Mouse (Mus musculus): Measurements from ENCODE around the gene Zranb3. TPM values are rescaled to one million over a fixed set of nuclear protein-coding genes. Genes with fewer than 3 reads are reported as not detected.
"Not testable (repeated sequence)": the region's sequence is repeated elsewhere in the genome, so short reads cannot be mapped to it uniquely, and the experiment has no call there.

The Zranb3 gene
- total RNA-seq, 2 experiments from 2014 or later, result 7.9 to 9.7 TPM

- no peak for DNase-seq (ENCODE audit: low spot score in 2 of 2)
Measured at GRCm38 (mm10) chr1:128061401-128061800, 41.4 kb downstream of the Zranb3 start.

- DNase-seq (ENCODE audit: low spot score in 2 of 2), result no peak
Measured at GRCm38 (mm10) chr1:128060655-128061344, 42.0 kb downstream of the Zranb3 start.

DNA sequence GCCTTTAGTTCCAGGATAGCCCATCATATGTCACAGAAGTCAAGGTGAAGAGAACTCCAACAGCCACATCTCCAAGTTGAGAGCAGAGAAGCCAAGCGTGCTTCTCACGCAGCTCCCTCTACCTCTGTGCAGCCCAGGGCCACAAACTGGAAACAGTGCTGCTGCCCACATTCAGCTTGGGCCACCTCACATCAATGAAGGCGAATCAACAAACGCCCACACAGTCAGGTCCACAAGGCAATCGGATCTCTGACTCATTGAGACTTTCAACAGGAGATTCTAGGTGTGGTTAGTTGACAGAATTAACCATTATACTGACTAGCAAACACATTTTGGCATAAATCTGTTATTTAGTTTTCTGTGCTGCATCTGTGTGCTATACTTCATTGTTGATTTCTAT, 44.2 kb downstream of the Zranb3 start:
- no peak for DNase-seq (ENCODE audit: low spot score in 2 of 2)

GRCm38 (mm10) chr1:128057269-128057668, 45.6 kb downstream of the Zranb3 start:
- no peak for DNase-seq (ENCODE audit: low spot score in 2 of 2)

- DNase-seq (ENCODE audit: low spot score in 2 of 2), result no peak
Measured at GRCm38 (mm10) chr1:128046920-128047319, 55.9 kb downstream of the Zranb3 start.

- no peak for DNase-seq (ENCODE audit: low spot score in 2 of 2)
Measured at GRCm38 (mm10) chr1:128046455-128046854, 56.4 kb downstream of the Zranb3 start.

DNA sequence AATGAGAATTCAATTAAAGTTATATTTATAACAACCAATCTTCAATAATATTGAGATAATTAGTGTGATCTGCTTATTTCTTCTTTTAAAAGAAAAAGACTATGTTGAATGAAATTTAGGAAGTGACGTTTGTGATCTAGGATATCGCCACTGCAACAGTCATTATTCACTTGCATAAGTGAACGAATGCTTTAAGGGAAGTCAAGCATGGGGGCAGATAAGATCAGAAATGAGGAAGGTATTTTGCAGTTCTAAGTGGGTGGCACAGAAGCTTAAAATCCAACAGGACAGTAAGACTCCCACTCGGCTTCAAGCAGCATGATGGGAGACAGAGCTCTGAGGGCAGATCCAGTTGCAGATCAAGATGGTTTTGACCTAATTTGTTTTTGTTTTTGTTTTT, 58.7 kb downstream of the Zranb3 start:
- DNase-seq (ENCODE audit: low spot score in 2 of 2), result no peak

DNA sequence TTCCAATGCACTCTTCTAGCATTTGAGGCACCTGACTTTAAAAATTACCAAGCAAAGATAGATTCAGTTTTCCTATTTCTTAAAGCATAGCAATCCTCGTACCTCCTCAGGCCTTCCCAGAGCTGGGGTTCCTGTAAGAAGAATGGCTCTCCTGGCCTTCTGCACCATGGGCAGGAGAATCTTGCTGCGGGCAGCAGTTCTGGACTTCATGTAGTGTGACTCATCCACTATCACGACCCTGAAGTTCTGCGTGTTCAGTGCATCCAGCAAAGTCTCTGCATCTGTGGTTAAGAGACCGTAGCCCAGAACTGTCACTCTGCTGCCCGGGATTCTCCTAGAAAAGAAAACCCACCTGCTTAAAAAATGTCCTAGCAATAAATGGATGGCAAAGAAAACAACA, 66.6 kb downstream of the Zranb3 start:
- no peak for DNase-seq (ENCODE audit: low spot score in 2 of 2)

DNA sequence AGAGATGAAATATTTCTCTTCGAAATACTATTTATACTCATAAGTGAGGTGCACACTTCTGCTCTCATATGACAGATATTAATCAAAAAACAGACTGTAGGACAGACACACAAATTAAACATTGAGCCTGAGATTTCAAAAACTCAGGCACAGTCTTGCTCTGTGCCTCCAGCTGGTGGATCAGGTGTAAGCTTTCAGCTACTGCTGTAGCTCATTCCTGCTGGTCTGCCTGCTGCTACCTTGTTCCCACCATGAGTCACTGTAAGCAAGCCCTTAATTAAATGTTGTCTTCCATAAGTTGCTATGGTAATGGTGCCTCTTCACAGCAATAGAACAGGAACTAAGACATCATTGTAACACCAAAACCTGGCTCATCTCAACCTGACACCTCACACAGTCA, 70.7 kb downstream of the Zranb3 start:
- DNase-seq (ENCODE audit: low spot score in 2 of 2), result peak in 1 of 2 experiments; percentile 38

GRCm38 (mm10) chr1:128031524-128031923, 71.3 kb downstream of the Zranb3 start:
- no peak for DNase-seq (ENCODE audit: low spot score in 2 of 2)

DNA sequence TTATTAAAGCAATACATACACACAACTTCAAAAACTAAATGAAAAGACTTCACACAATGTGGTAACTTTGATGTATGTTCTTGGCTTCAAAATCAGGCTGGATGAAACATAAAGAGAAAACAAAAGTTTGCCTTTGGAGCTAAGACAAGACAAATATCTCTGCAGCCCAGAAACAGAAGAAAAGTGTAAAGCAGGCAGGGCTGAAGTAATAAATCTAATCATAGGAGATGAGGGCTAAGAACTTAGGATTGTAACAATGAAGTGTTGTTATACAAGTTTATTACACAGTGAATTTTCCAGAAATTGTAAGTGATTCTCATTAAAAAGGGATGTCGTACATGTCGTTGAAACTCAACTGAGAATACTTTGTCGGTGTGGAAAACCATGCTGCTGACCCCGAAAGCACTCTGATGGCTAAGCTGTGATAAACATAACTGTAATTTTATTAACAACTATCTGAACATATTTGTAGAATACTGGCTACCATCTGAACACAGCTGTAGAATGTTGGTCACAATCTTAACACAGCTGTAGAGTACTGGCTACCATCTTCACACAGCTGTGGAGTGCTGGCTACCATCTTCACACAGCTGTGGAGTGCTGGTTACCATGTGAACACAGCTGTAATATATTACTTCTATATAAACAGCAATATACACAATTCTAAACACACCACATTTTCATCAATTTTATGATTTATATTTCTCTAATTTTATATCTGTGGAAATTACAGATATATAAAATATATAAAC, 78.3 kb downstream of the Zranb3 start:
- no peak for DNase-seq (ENCODE audit: low spot score in 2 of 2)

DNA sequence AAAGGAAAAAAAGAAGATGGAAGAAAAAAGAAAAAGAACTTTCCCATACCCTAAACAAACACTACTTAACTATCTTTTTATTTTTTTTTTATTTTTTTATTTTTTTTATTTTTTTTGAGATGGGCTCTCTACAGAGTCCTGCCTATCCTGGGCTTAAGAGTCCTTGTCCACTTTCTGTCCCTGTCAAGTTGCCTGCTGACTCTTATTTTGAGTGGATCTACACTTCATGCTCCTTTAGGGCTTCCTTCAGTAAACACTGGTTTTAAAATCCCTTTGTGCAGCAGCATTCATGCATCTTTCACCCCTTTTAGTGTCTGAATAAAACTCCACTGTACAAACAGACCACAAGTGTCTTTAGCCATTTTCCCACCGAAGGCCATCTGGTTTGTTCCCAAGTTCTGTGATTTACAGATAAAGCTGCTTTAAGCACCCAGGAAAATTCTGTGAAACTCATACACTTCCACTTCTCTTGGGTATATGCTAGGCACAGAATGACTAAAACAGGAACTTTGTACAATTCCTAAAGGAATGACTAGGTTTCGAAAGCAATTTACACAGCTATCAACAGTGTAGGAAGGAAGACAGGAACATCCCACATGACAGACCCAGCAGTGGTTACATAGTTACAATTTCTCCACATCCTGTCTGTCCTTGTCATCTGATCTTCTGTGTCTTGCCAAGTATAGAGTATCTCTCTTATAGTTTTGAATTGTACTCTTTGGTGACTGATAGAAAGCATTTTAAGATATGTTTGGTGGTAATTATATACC, 82.7 kb downstream of the Zranb3 start:
- no peak for DNase-seq (ENCODE audit: low spot score in 2 of 2)

DNA sequence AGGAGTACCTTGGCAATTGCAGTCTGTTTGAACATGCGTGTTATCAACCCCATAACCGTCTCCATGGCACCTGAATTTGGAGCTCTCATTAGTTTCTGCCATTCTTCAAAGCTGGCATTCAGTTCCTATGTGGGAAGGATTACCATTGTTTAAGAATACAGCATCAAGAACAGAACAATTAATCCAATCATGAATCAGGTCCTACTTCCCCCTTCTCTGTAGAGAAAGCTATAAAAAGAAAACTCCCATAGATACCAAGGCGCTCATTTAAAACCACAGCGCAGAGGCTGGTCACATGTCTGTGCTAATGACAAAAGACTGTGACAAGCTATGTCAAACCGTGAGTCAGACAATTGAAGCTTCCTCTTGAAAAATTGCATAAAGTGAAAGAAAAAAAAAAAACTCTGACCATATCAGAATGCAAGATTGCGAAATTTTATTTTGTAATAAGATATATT, 86.8 kb downstream of the Zranb3 start:
- DNase-seq (ENCODE audit: low spot score in 2 of 2), result no peak

GRCm38 (mm10) chr1:128013698-128014386, 89.0 kb downstream of the Zranb3 start:
- no peak for DNase-seq (ENCODE audit: low spot score in 2 of 2)

GRCm38 (mm10) chr1:128009751-128010150, 93.1 kb downstream of the Zranb3 start:
- DNase-seq (ENCODE audit: low spot score in 2 of 2), result no peak

GRCm38 (mm10) chr1:128006042-128006600, 96.7 kb downstream of the Zranb3 start:
- not testable (repeated sequence) for DNase-seq (ENCODE audit: low spot score in 2 of 2)

GRCm38 (mm10) chr1:128004371-128004720, 98.5 kb downstream of the Zranb3 start:
- no peak for DNase-seq (ENCODE audit: low spot score in 2 of 2)

- no peak for DNase-seq (ENCODE audit: low spot score in 2 of 2)
Measured at GRCm38 (mm10) chr1:128003712-128004370, 99.0 kb downstream of the Zranb3 start.

DNA sequence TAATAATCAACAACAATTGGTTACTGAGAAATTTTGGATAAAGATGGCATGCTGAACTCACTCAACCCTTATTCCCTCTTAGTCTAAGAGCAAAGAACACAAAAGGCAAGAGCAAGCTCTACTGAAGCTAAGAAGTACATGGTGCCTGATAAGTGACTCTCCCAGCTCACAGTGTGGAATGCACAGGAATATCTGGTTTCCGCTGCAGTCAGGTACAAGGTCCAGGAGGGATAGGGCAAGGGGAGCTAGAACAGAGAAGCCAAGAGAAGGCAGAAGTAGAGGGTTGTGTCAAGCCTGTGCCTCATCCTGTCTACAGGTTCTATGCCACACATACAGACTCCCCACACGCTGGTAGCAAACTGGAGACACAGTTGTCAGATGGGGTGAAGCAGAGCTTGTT, 100.7 kb downstream of the Zranb3 start:
- DNase-seq (ENCODE audit: low spot score in 2 of 2), result no peak

DNA sequence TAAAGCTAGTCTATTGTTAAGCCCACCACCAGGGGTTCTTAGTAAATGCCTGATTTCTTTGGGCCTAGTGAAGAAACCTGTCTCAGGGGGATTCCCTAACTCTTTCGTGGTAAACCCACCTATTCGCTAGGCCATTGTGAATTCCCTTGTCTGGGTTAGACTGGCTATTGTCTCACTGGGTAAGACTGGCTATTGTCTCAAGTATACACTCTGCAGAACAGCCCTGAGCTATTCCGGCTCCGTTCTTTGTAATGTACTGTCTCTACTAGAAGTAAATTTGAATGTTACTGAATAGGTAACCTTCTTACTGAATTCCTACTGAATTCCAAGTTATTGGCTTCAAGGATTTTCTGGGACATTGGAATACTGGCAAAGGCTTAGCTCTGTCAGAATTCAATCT, 101.9 kb downstream of the Zranb3 start:
- not testable (repeated sequence) for DNase-seq (ENCODE audit: low spot score in 2 of 2)
